Comparison of ENCODE assay signal across 12 mouse cellular contexts in the genomic region with DNA sequence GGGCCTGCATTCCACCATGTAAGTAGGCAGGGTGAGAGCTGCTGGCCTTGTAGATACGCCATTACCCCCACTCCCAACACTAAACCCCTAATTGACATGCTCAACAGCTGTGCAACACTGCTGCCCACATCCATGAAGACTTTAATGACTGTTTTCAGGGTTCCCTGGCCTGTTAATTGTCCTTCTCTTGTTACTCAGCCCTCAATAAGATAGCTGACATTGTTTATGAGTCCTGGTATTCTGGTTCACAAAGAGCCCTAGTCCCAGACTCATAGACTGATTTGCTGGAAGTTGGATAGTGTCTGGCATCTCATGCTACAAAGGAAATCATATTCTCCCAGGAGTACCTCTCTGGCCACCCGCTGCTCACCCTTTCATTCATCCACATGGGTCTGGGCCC.
DNase-seq lines count a peak whose midpoint lies in the region; ATAC-seq and TF ChIP-seq lines count a peak whose summit lies in the region.
"Had no signal": no experiment of that assay in that cellular context is flagged by ENCODE, and none has a peak within 500 bp of the region (broad histone marks: within the 10 kb centered on the region; RNA-seq: fewer than 3 reads in every experiment).

No protein-coding gene starts in this region.

- peak overlapping the region; percentile 74 for H3K27ac ChIP-seq in forebrain, embryonic 10.5 days
- H3K27ac ChIP-seq in forebrain, embryonic 15.5 days (replicated peaks), result no peak overlapping the region
- no peak overlapping the region for H3K27ac ChIP-seq in kidney, postnatal 0 days
- H3K27ac ChIP-seq in forebrain, embryonic 13.5 days, result no peak overlapping the region

- H3K27me3 ChIP-seq in forebrain, embryonic 10.5 days (ENCODE audit: poor library complexity, severe bottlenecking), result no peaks in the 10 kb centered on the region; the same call in none of the 2 replicates
- H3K27me3 ChIP-seq in forebrain, embryonic 15.5 days, result no peaks in the 10 kb centered on the region
- no peaks in the 10 kb centered on the region for H3K27me3 ChIP-seq in kidney, postnatal 0 days (ENCODE audit: insufficient read depth, low read length)
- H3K27me3 ChIP-seq in forebrain, embryonic 13.5 days, result no peaks in the 10 kb centered on the region

- TF ChIP-seq CTCF in kidney, postnatal 0 days (IDR thresholded peaks at IDR 0.05; ENCODE audit: low read depth), result no peak

- no peak for DNase-seq in forebrain, embryonic 10.5 days (ENCODE audit: extremely low spot score, low spot score)
- DNase-seq in kidney, postnatal 0 days (ENCODE audit: low spot score), result peak; percentile 75
- DNase-seq in kidney, postnatal 10 days, result no peak
- peak; percentile 28 for DNase-seq in retina, embryonic 14.5 days (ENCODE audit: low spot score)
- no peak for DNase-seq in gastrocnemius, postnatal 10 days
- no peak for DNase-seq in thymus, postnatal 25 days
- DNase-seq: cerebellum, adult 11 months; kidney, postnatal 14 days; lung, postnatal 10 days had no signal

- peaks cover 17% of the 10 kb centered on the region for H3K4me1 ChIP-seq in forebrain, embryonic 10.5 days
- peaks cover 6% of the 10 kb centered on the region; the same call in 1 of the 2 replicates for H3K4me1 ChIP-seq in forebrain, embryonic 15.5 days
- no peaks in the 10 kb centered on the region for H3K4me1 ChIP-seq in kidney, postnatal 0 days (replicated peaks; ENCODE audit: insufficient read depth, low read length)
- peaks cover 13% of the 10 kb centered on the region for H3K4me1 ChIP-seq in forebrain, embryonic 13.5 days

- H3K9ac ChIP-seq in forebrain, embryonic 15.5 days (replicated peaks), result no peak overlapping the region
- H3K9ac ChIP-seq in kidney, postnatal 0 days (ENCODE audit: low read depth, low read length), result no peak overlapping the region
- H3K9ac ChIP-seq in forebrain, embryonic 13.5 days, result no peak overlapping the region

- ATAC-seq in forebrain, embryonic 15.5 days (replicated peaks), result no peak
- ATAC-seq in kidney, postnatal 0 days (replicated peaks; ENCODE audit: low FRiP score, low read depth), result no peak; the same call in 1 of the 2 replicates
- peak; percentile 41; the same call in 1 of the 2 replicates for ATAC-seq in forebrain, embryonic 13.5 days

- H3K9me3 ChIP-seq in forebrain, embryonic 10.5 days, result no peaks in the 10 kb centered on the region
- H3K9me3 ChIP-seq in forebrain, embryonic 15.5 days, result no peaks in the 10 kb centered on the region
- H3K9me3 ChIP-seq in kidney, postnatal 0 days (replicated peaks; ENCODE audit: low read length), result no peaks in the 10 kb centered on the region
- H3K9me3 ChIP-seq in forebrain, embryonic 13.5 days (replicated peaks), result no peaks in the 10 kb centered on the region
- H3K9me3 ChIP-seq: G1E had no signal

- H3K4me3 ChIP-seq in forebrain, embryonic 10.5 days, result no peak overlapping the region
- no peak overlapping the region for H3K4me3 ChIP-seq in forebrain, embryonic 15.5 days
- H3K4me3 ChIP-seq in kidney, postnatal 0 days (replicated peaks; ENCODE audit: low read depth, low read length), result no peak overlapping the region
- no peak overlapping the region for H3K4me3 ChIP-seq in forebrain, embryonic 13.5 days

- 43% methylated on average over 2 of the region's 2 CpGs for WGBS in forebrain, embryonic 10.5 days
- 19% methylated on average over 2 of the region's 2 CpGs for WGBS in forebrain, embryonic 15.5 days
- 39% methylated on average over 2 of the region's 2 CpGs for WGBS in kidney, postnatal 0 days
- 19% methylated on average over 2 of the region's 2 CpGs for WGBS in forebrain, embryonic 13.5 days

- H3K36me3 ChIP-seq in forebrain, embryonic 10.5 days (replicated peaks), result no peaks in the 10 kb centered on the region
- no peaks in the 10 kb centered on the region for H3K36me3 ChIP-seq in forebrain, embryonic 15.5 days
- no peaks in the 10 kb centered on the region for H3K36me3 ChIP-seq in kidney, postnatal 0 days (ENCODE audit: insufficient read depth, low read length)
- no peaks in the 10 kb centered on the region for H3K36me3 ChIP-seq in forebrain, embryonic 13.5 days (ENCODE audit: poor library complexity, severe bottlenecking)
- H3K36me3 ChIP-seq: G1E had no signal

- no peak overlapping the region for H3K4me2 ChIP-seq in forebrain, embryonic 15.5 days (replicated peaks)
- no peak overlapping the region for H3K4me2 ChIP-seq in kidney, postnatal 0 days (ENCODE audit: low read length)
- no peak overlapping the region for H3K4me2 ChIP-seq in forebrain, embryonic 13.5 days

Comparison
In these comparisons a context has a peak if more than half of its experiments do, and no peak if none do; other contexts are left out.
1. DNase-seq: peak in kidney, postnatal 0 days (single experiment) and retina, embryonic 14.5 days (single experiment); none in forebrain, embryonic 10.5 days (single experiment), kidney, postnatal 10 days (single experiment), gastrocnemius, postnatal 10 days (single experiment) and thymus, postnatal 25 days (single experiment).